ENCODE assay signal across 8 mouse cellular contexts in genomic region chr19:31664159-31664991, GRCm38 (mm10).
A peak's percentile ranks its signal among the peaks of the same experiment; 100 is the strongest.
DNase-seq lines count a peak whose midpoint lies in the region; ATAC-seq and TF ChIP-seq lines count a peak whose summit lies in the region.

No protein-coding gene starts in this region.

- ATAC-seq in frontal cortex, adult (ENCODE audit: low TSS enrichment), result peak; percentile 83
- ATAC-seq in lung, embryonic 15.5 days (ENCODE audit: borderline replicate concordance, extremely low read depth, low FRiP score, low TSS enrichment), result peak; percentile 59; the same call in 1 of the 2 replicates
- ATAC-seq in inflammation-experienced regulatory T-cells, adult 6 months, result no peak

- peak overlapping the region; percentile 81 for H3K4me3 ChIP-seq in E14TG2a.4 (replicated peaks; ENCODE audit: low read length)
- peak overlapping the region; percentile 50 for H3K4me3 ChIP-seq in brown adipose tissue, adult 24 weeks (ENCODE audit: insufficient read depth, low read depth, low read length)
- peak overlapping the region; percentile 78 for H3K4me3 ChIP-seq in hindbrain, embryonic 10.5 days
- peak overlapping the region; percentile 68 for H3K4me3 ChIP-seq in lung, embryonic 15.5 days

- DNase-seq in hindbrain, embryonic 10.5 days (ENCODE audit: low spot score), result peak; percentile 80
- DNase-seq in layer of hippocampus, postnatal 10 days (ENCODE audit: low spot score in 2 of 2), result peak; percentile 64 to 74
- peak; percentile 35 for DNase-seq in ovary, postnatal 10 days (ENCODE audit: low spot score)

- WGBS in hindbrain, embryonic 10.5 days, result under 1% methylated on average over 52 of the region's 52 CpGs
- 1% methylated on average over 52 of the region's 52 CpGs for WGBS in lung, embryonic 15.5 days

- H3K9me3 ChIP-seq in E14TG2a.4 (ENCODE audit: low read length), result no peaks in the 10 kb centered on the region
- no peaks in the 10 kb centered on the region for H3K9me3 ChIP-seq in hindbrain, embryonic 10.5 days
- no peaks in the 10 kb centered on the region for H3K9me3 ChIP-seq in lung, embryonic 15.5 days

- H3K9ac ChIP-seq in lung, embryonic 15.5 days, result peak overlapping the region; percentile 49

- TF ChIP-seq CTCF in E14TG2a.4 (conservative IDR thresholded peaks at IDR 0.05; ENCODE audit: low read length), result no peak

- peak overlapping the region; percentile 93 for H3K4me2 ChIP-seq in lung, embryonic 15.5 days

- H3K27ac ChIP-seq in brown adipose tissue, adult 24 weeks (replicated peaks; ENCODE audit: low read depth, low read length), result peak overlapping the region; percentile 23; the same call in 1 of the 2 replicates
- peak overlapping the region; percentile 89 for H3K27ac ChIP-seq in hindbrain, embryonic 10.5 days
- H3K27ac ChIP-seq in lung, embryonic 15.5 days, result peak overlapping the region; percentile 44; the same call in 1 of the 2 replicates

- H3K36me3 ChIP-seq in E14TG2a.4 (ENCODE audit: insufficient read depth, low read length), result no peaks in the 10 kb centered on the region
- H3K36me3 ChIP-seq in hindbrain, embryonic 10.5 days, result no peaks in the 10 kb centered on the region
- no peaks in the 10 kb centered on the region for H3K36me3 ChIP-seq in lung, embryonic 15.5 days

- peaks cover 52% of the 10 kb centered on the region for H3K27me3 ChIP-seq in E14TG2a.4 (ENCODE audit: insufficient read depth, low read length)
- H3K27me3 ChIP-seq in hindbrain, embryonic 10.5 days (ENCODE audit: insufficient read depth, poor library complexity, severe bottlenecking), result peaks cover 29% of the 10 kb centered on the region
- peaks cover 11% of the 10 kb centered on the region; the same call in 1 of the 2 replicates for H3K27me3 ChIP-seq in lung, embryonic 15.5 days

- H3K4me1 ChIP-seq in E14TG2a.4 (replicated peaks; ENCODE audit: low read depth, low read length), result peaks cover 6% of the 10 kb centered on the region
- no peaks in the 10 kb centered on the region for H3K4me1 ChIP-seq in brown adipose tissue, adult 24 weeks (ENCODE audit: control insufficient read depth, insufficient read depth, insufficient read length, low read length)
- peaks cover 20% of the 10 kb centered on the region for H3K4me1 ChIP-seq in hindbrain, embryonic 10.5 days (replicated peaks)
- H3K4me1 ChIP-seq in lung, embryonic 15.5 days, result peaks cover 13% of the 10 kb centered on the region

Comparison
In these comparisons a context has a peak if more than half of its experiments do, and no peak if none do; other contexts are left out.
1. H3K27ac ChIP-seq: peak in every context shown above with its lines; median percentile 89 in hindbrain, embryonic 10.5 days; 44 in lung, embryonic 15.5 days; 23 in brown adipose tissue, adult 24 weeks.